Mouse (Mus musculus) left cerebral cortex, postnatal 36 days (tissue): ENCODE data around the gene Otoa. TPM values are rescaled to one million over a fixed set of nuclear protein-coding genes. Genes with fewer than 3 reads are reported as not detected.

ENCODE experiments used
- DNase-seq, 2 experiments: peaks; one replicate each; pipeline ENCODE4 v3.0.0; 2021 to 2022; ENCODE audit warnings: low spot score in 2 of 2, mixed read lengths in 1 of 2
- intact Hi-C: fragments of 180-260 bp; cut with DNase I; formaldehyde crosslinking; loops from one replicate; pipeline ENCODE4 v1.15.1; 2025
- total RNA-seq, 2 experiments: library from RNA; stranded (reverse); gene quantifications; 2 replicates each; pipeline ENCODE4 v1.2.3; 2021

The Otoa gene
- total RNA-seq, 2 experiments from 2014 or later = 0.25 to 1.1 TPM

- intact Hi-C loops = no loop called here
- DNase-seq = no peak
These were observed 90.4 kb downstream of the Otoa start for GRCm38 (mm10) chr7:121171888-121172287.

- no peak for DNase-seq
These were observed 105.8 kb downstream of the Otoa start for GRCm38 (mm10) chr7:121187201-121187786.

GRCm38 (mm10) chr7:121188976-121189375 is 107.5 kb downstream of the Otoa start:
- intact Hi-C loops = no loop called here
- DNase-seq = no peak

More at GRCm38 (mm10) chr7:121187201-121187786, 105.8 kb downstream of the Otoa start:
- intact Hi-C loops = no loop called here

GRCm38 (mm10) chr7:121198933-121199332 is 117.5 kb downstream of the Otoa start:
- intact Hi-C loops = no loop called here

GRCm38 (mm10) chr7:121211804-121212203 is 130.4 kb downstream of the Otoa start:
- DNase-seq = no peak
- intact Hi-C loops = no loop called here

More at GRCm38 (mm10) chr7:121198933-121199332, 117.5 kb downstream of the Otoa start:
- peak in 1 of 2 experiments; percentile 52 for DNase-seq

Other genes with a start within 250 kb of the Otoa start
- 10 to 100 TPM; 27.9 to 32.0 TPM for gene Eef2k, start 238.8 kb upstream of the Otoa start, total RNA-seq
- 10 to 100 TPM; 27.8 to 28.0 TPM for gene Polr3e, start 163.9 kb upstream of the Otoa start, total RNA-seq
- gene Cdr2, start 99.3 kb upstream of the Otoa start, total RNA-seq = 1 to 10 TPM; 7.9 TPM
- gene Mfsd13b, start 99.1 kb upstream of the Otoa start, total RNA-seq = under 1 TPM in 1 of 2 experiments, not detected in 1; 0.54 TPM
- gene Mettl9, start 47.2 kb upstream of the Otoa start, total RNA-seq = 10 to 100 TPM; 84.2 to 91.5 TPM
- under 1 TPM; 0.15 to 0.54 TPM for gene Igsf6, start 7.1 kb upstream of the Otoa start, total RNA-seq